38 mouse cellular contexts compared by ENCODE assay signal in the genomic region with DNA sequence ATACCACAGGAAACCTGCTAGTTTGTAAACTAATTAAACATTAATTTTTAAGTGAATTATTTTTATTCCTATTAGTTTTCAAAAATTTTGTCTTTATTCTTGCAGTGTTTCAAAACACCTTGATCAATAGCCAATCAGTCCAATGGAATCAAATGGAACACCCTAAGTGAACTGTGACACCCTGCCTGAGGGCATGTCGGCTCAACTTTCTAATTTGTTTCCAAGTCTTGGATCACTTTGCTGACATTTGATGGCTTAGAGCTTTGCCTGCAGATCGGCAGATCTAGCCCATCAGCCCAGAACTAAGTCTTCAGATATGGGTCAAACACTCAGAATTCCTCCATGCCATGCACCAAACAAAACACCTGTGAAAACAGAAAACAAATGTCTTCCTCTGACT. TPM values are rescaled to one million over a fixed set of nuclear protein-coding genes. Genes with fewer than 3 reads are reported as not detected.
"Had no signal": no experiment of that assay in that cellular context is flagged by ENCODE, and none has a peak within 500 bp of the region (broad histone marks: within the 10 kb centered on the region; RNA-seq: fewer than 3 reads in every experiment).

No protein-coding gene starts in this region.

- H3K27me3 ChIP-seq: embryonic facial prominence, embryonic 12.5 days; embryonic facial prominence, embryonic 13.5 days; embryonic facial prominence, embryonic 15.5 days; forebrain, embryonic 12.5 days; forebrain, embryonic 13.5 days; forebrain, embryonic 15.5 days had no signal

- H3K9ac ChIP-seq: embryonic facial prominence, embryonic 12.5 days; embryonic facial prominence, embryonic 13.5 days; embryonic facial prominence, embryonic 15.5 days; forebrain, embryonic 12.5 days; forebrain, embryonic 13.5 days; forebrain, embryonic 15.5 days; forebrain, postnatal 0 days had no signal

- H3K9me3 ChIP-seq: embryonic facial prominence, embryonic 10.5 days; embryonic facial prominence, embryonic 12.5 days; embryonic facial prominence, embryonic 13.5 days; embryonic facial prominence, embryonic 15.5 days; forebrain, embryonic 10.5 days; forebrain, embryonic 12.5 days; forebrain, embryonic 13.5 days; forebrain, embryonic 15.5 days had no signal

- ATAC-seq: forebrain, embryonic 13.5 days; forebrain, embryonic 14.5 days; forebrain, embryonic 15.5 days; forebrain, embryonic 16.5 days; forebrain, postnatal 0 days had no signal

- H3K4me2 ChIP-seq: embryonic facial prominence, embryonic 12.5 days; embryonic facial prominence, embryonic 13.5 days; embryonic facial prominence, embryonic 15.5 days; forebrain, embryonic 12.5 days; forebrain, embryonic 13.5 days; forebrain, embryonic 15.5 days had no signal

- H3K4me3 ChIP-seq: embryonic facial prominence, embryonic 10.5 days; embryonic facial prominence, embryonic 12.5 days; embryonic facial prominence, embryonic 13.5 days; embryonic facial prominence, embryonic 15.5 days; erythroblast, embryonic 14.5 days; forebrain, embryonic 10.5 days; forebrain, embryonic 12.5 days; forebrain, embryonic 13.5 days; forebrain, embryonic 15.5 days; gastrocnemius, adult 2 months; heart, adult 2 months had no signal

- H3K4me1 ChIP-seq: embryonic facial prominence, embryonic 10.5 days; embryonic facial prominence, embryonic 12.5 days; embryonic facial prominence, embryonic 13.5 days; embryonic facial prominence, embryonic 15.5 days; forebrain, embryonic 10.5 days; forebrain, embryonic 12.5 days; forebrain, embryonic 13.5 days; forebrain, embryonic 15.5 days had no signal

- DNase-seq: cerebellum, adult 2 months; cerebellum, adult 8-10 months; cerebellum, adult 9-10 months; cerebellum, adult 9-11 months; cerebellum, postnatal 10 days; cerebellum, postnatal 14 days; cerebellum, postnatal 25 days; cerebellum, postnatal 36 days; embryo, embryonic 11 days; forebrain, postnatal 0 days; gastrocnemius, adult 2 months; gastrocnemius, postnatal 10 days; gastrocnemius, postnatal 14 days; gastrocnemius, postnatal 25 days; gastrocnemius, postnatal 36 days; heart, adult 18-20 months; heart, adult 2 months had no signal

- H3K27ac ChIP-seq: embryonic facial prominence, embryonic 10.5 days; embryonic facial prominence, embryonic 12.5 days; embryonic facial prominence, embryonic 13.5 days; embryonic facial prominence, embryonic 15.5 days; forebrain, embryonic 10.5 days; forebrain, embryonic 12.5 days; forebrain, embryonic 13.5 days; forebrain, embryonic 15.5 days; gastrocnemius, adult 2 months; heart, adult 2 months had no signal

- H3K36me3 ChIP-seq: embryonic facial prominence, embryonic 10.5 days; embryonic facial prominence, embryonic 12.5 days; embryonic facial prominence, embryonic 13.5 days; embryonic facial prominence, embryonic 15.5 days; forebrain, embryonic 10.5 days; forebrain, embryonic 12.5 days; forebrain, embryonic 15.5 days had no signal

RNA-seq across cellular contexts. Expression of a gene that starts 22.8 kb away (rescaled TPM):
- total RNA-seq: common myeloid progenitor, adult 5-6 weeks; forebrain, postnatal 0 days; gastrocnemius, adult 18-20 months; gastrocnemius, adult 2 months; gastrocnemius, adult 8-10 months; gastrocnemius, postnatal 10 days; gastrocnemius, postnatal 14 days; gastrocnemius, postnatal 25 days; gastrocnemius, postnatal 36 days; gastrocnemius, postnatal 4 days; granulocyte monocyte progenitor cell, adult 5-6 weeks; heart, adult 2 months; heart, adult 8-10 months had no signal
- polyA plus RNA-seq: cerebellum, adult 2 months; embryonic facial prominence, embryonic 10.5 days; embryonic facial prominence, embryonic 11.5 days; embryonic facial prominence, embryonic 13.5 days; embryonic facial prominence, embryonic 14.5 days; erythroblast, embryonic 14.5 days; forebrain, embryonic 10.5 days; forebrain, embryonic 11.5 days; forebrain, postnatal 0 days; gonadal fat pad, adult 2 months had no signal

RNA-seq across cellular contexts. Expression of a gene that starts 44.0 kb away (rescaled TPM):
- total RNA-seq: common myeloid progenitor, adult 5-6 weeks had no signal
